Mouse (Mus musculus): Measurements from ENCODE around the gene Nubp2. TPM values are rescaled to one million over a fixed set of nuclear protein-coding genes. Genes with fewer than 3 reads are reported as not detected.
A peak's percentile ranks its signal among the peaks of the same experiment; 100 is the strongest.

Gene Nubp2
- polyA plus RNA-seq (2015; fragmentation: Nextera tagmentation; extraction: Ambion mirVana) = 68.2 and 75.3 TPM in 2 replicates

DNA sequence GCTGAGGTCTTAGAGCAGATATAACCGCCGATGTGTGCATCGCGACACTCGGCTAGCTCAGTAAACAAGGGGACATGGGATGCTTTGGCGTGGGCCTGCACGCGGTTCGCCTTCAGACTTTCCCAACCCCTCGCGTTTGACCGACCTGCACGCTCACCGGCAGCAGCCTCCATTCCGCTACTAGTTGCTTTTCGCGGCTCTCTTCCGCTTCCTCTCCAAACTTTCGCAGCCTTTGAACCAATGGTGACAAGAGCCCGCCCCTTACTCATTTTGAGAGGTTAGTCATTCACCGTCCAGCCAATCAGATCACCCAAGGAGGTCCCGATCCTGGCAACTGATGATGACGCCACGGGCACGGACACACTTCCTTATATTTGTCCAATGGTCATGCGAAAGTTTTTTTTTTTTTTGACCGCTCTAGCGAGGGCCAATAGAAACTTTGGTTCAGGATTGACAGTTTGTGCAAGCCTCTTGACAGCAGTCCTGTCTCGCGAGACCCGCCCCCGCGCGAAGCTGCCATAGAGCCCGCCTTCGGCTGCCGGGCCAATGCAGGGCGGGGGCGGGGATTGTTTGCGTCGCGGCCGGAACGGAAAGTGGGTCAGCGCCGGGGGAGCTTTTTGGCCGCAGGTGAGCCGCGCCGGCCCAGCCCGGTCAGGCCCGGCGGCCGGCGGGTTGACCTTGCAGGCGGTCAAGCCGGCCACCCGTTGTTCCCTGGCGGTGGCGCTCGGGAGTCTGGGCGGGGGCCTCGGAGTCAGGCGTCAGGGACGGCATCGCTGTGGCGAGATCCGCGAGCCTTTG, at the start of gene Nubp2, which contains the start of gene Spsb3:
Gene Nubp2, minus strand, starts transcription at position 216 of the 798 bp plus-strand sequence.
Gene Spsb3, plus strand, starts transcription at position 510 of the 798 bp plus-strand sequence.
- Histone ChIP-seq H3K27me3 (no peaks in the 10 kb centered on the region), H3K4me2 (replicated peaks) (peak within 1 kb of the TSS; percentile 92), H3K4me3 (replicated peaks) (peak within 1 kb of the TSS; percentile 87), H3K9ac (replicated peaks) (peak within 1 kb of the TSS; percentile 92), H3K4me1 (replicated peaks) (peaks cover 32% of the 10 kb centered on the region), H3K27ac (peak within 1 kb of the TSS; percentile 81), H3K9me3 (no peaks in the 10 kb centered on the region), H3K36me3 (peaks cover 50% of the 10 kb centered on the region)
- peak; percentile 97 for ATAC-seq
- under 1% methylated on average over 69 of the region's 69 CpGs for WGBS

DNA sequence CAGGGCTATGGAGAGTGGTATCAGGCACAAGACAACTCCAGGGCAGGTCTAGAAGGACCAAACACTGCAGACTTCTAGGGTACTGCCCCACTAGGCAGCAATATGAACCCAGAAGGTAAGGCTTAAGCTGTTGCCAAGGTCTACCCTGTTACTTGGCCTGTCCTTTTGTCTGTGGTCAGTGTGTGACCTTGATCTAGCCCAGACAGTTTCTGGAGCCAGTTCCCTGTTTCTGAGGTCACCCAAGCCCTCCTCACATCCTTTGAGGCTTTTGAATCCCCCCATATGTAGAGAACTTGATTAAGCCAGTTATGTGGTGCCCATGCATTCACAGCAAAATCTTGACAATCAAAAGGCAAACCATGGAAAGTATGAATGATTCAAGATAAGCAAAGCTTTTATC, 49.5 kb upstream of the Nubp2 start:
- Histone ChIP-seq H3K4me3 (replicated peaks) (peak overlapping the region; percentile 90), H3K4me2 (replicated peaks) (peak overlapping the region; percentile 75), H3K36me3 (peaks cover 15% of the 10 kb centered on the region), H3K9me3 (no peaks in the 10 kb centered on the region), H3K4me1 (replicated peaks) (peaks cover 34% of the 10 kb centered on the region), H3K27me3 (no peaks in the 10 kb centered on the region), H3K9ac (replicated peaks) (peak overlapping the region; percentile 93), H3K27ac (no peak overlapping the region)
- no peak for ATAC-seq

DNA sequence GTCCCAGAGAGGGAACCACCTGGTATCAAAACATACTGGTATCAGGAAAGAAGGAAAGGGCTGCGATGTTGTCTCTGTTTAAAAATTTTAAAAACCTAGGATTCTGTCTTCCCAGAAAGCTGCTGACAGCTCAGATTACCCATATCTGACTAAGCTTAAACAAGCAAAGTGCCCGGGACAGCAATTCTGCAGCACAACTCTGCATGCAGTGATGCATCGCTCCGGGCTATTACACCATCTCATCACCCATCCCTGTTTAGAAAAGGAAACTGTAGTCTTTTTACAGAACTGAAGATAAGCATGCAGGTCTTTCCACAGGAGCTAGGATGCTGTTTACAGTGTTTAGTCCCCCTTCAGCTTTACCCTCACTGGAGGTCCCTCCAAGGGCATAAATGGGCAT, 48.8 kb upstream of the Nubp2 start:
- no peak overlapping the region for H3K27ac ChIP-seq
- peaks cover 34% of the 10 kb centered on the region for H3K4me1 ChIP-seq (replicated peaks)
- peaks cover 14% of the 10 kb centered on the region for H3K36me3 ChIP-seq
- WGBS = 90% methylated on average over 4 of the region's 4 CpGs
- H3K9ac ChIP-seq (replicated peaks) = peak overlapping the region; percentile 93
- peak overlapping the region; percentile 90 for H3K4me3 ChIP-seq (replicated peaks)
- H3K27me3 ChIP-seq = no peaks in the 10 kb centered on the region
- no peak for ATAC-seq
- no peaks in the 10 kb centered on the region for H3K9me3 ChIP-seq
- peak overlapping the region; percentile 75 for H3K4me2 ChIP-seq (replicated peaks)

DNA sequence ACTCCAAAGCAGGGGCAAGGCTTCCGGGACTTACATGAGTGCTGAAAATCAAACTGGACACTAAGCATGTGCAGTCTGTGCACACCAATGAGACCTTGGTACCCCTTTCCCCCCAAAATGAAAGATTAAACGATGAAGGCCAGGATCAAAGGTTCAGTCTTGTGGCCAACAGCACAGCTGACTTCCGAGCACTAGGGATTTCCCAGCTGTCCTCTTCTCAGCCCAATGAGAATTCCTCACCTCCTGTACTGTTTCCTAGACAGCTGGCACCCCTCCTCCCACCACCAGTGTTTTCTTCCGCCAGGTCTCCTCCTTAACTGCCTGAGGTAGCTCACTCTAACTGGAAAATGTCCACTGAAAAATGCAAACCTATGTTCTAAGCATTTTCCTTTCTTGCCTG, 47.0 kb upstream of the Nubp2 start:
- Histone ChIP-seq H3K4me1 (replicated peaks) (peaks cover 34% of the 10 kb centered on the region), H3K4me2 (replicated peaks) (0 out of 2 replicates have a peak overlapping the region, but pooled peaks have one; percentile 3), H3K36me3 (peaks cover 21% of the 10 kb centered on the region), H3K27me3 (no peaks in the 10 kb centered on the region), H3K27ac (no peak overlapping the region), H3K9ac (replicated peaks) (peak overlapping the region; percentile 23; the same call in 1 of the 2 replicates), H3K4me3 (replicated peaks) (no peak overlapping the region), H3K9me3 (no peaks in the 10 kb centered on the region)
- ATAC-seq = no peak
- 80% methylated on average over 4 of the region's 4 CpGs for WGBS

DNA sequence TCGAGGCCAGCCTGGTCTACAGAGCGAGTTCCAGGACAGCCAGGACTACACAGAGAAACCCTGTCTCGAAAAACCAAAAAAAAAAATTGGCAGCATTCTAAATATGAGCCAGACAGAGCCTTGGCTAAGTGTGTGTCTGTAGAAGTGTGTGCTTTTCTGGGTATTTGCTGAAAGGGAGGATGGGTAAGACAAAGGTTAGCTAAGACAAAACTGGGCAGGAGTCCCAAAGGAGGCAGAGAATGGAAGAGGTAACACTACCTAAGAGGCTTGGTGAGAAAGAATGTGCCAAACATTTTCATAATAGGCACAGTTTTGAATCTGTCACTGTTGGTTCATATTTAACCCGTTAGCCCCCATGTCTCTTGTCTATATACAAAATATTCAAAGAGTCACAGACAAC, 46.3 kb upstream of the Nubp2 start:
- ATAC-seq = no peak
- H3K27me3 ChIP-seq = no peaks in the 10 kb centered on the region
- peaks cover 34% of the 10 kb centered on the region for H3K4me1 ChIP-seq (replicated peaks)
- H3K9me3 ChIP-seq = no peaks in the 10 kb centered on the region
- peaks cover 28% of the 10 kb centered on the region for H3K36me3 ChIP-seq
- H3K4me2 ChIP-seq (replicated peaks) = no peak overlapping the region
- no peak overlapping the region for H3K4me3 ChIP-seq (replicated peaks)
- WGBS = 96% methylated on average over 4 of the region's 4 CpGs
- H3K27ac ChIP-seq = no peak overlapping the region
- no peak overlapping the region for H3K9ac ChIP-seq (replicated peaks)

DNA sequence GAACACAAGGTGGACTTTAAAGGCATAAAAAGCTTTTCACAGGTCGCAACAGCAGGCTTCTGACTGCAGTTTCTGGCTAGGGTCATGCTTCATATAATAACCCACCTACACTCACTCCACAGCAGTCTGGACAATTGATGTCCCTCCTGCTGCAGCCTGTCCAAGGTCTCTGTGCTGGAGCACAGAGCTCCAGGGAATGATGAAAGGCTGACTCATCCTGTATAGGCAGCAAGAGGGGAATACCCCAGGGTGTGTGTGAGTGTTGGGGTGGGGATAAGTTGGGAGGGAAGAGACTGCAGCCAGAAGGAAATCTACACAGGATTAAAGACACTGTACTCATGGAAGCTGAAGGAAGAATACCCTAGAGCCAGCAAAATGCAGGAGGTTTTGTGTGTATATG, 43.4 kb upstream of the Nubp2 start:
- H3K9me3 ChIP-seq = no peaks in the 10 kb centered on the region
- no peak for ATAC-seq
- H3K27ac ChIP-seq = no peak overlapping the region
- no peak overlapping the region for H3K4me2 ChIP-seq (replicated peaks)
- H3K4me3 ChIP-seq (replicated peaks) = no peak overlapping the region
- H3K36me3 ChIP-seq = peaks cover 56% of the 10 kb centered on the region
- H3K4me1 ChIP-seq (replicated peaks) = peaks cover 17% of the 10 kb centered on the region
- WGBS = 100% methylated on average over 1 of the region's 1 CpGs
- H3K9ac ChIP-seq (replicated peaks) = no peak overlapping the region; the same call in 1 of the 2 replicates
- no peaks in the 10 kb centered on the region for H3K27me3 ChIP-seq

DNA sequence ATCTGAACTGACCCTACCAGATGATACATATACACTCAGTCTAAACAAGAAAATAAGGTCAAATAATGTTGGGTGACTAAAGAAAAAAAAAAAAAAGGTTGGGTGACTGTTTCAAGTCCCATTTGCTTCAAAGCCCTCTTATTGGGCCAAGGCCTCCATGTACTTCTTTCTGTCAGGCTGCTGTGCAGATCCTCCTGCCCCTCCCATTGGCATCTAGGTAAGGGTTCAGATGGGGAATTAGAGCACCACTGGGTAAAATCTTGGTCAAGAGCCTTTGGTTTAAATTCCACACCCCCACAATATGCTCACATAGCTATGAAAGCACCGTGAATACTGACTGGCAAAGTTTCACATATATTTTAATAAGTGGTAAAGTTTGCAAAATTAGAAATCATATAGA, 37.1 kb upstream of the Nubp2 start:
- Histone ChIP-seq H3K36me3 (peaks cover 97% of the 10 kb centered on the region), H3K27ac (no peak overlapping the region), H3K9ac (replicated peaks) (no peak overlapping the region), H3K4me3 (replicated peaks) (no peak overlapping the region), H3K4me2 (replicated peaks) (no peak overlapping the region), H3K4me1 (replicated peaks) (no peaks in the 10 kb centered on the region), H3K27me3 (no peaks in the 10 kb centered on the region), H3K9me3 (no peaks in the 10 kb centered on the region)
- no peak for ATAC-seq
- WGBS = 100% methylated on average over 1 of the region's 1 CpGs

DNA sequence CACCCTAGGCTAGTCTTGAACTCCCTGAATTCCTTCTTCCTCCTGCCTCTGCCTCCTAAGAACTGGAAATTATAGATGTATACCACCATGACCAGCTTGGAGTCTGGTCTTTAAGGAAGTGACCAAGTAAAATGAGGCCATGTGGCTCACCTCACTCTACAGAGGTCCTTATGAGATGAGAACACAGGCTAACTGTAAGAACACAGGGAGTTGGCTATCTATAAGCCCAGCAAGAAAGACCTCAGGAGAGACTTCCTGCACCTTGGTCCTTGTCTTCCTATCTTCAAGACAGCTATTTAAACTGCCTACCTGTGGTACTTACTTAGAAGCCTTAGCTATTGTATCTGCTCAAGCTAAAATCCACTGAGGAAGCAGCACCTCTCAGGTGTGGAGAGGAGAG, 27.8 kb upstream of the Nubp2 start:
- no peaks in the 10 kb centered on the region for H3K4me1 ChIP-seq (replicated peaks)
- ATAC-seq = no peak
- no peak overlapping the region for H3K4me3 ChIP-seq (replicated peaks)
- no peaks in the 10 kb centered on the region for H3K27me3 ChIP-seq
- H3K36me3 ChIP-seq = peaks cover 98% of the 10 kb centered on the region
- no peak overlapping the region for H3K27ac ChIP-seq
- no peak overlapping the region for H3K4me2 ChIP-seq (replicated peaks)
- H3K9me3 ChIP-seq = no peaks in the 10 kb centered on the region
- no peak overlapping the region for H3K9ac ChIP-seq (replicated peaks)

DNA sequence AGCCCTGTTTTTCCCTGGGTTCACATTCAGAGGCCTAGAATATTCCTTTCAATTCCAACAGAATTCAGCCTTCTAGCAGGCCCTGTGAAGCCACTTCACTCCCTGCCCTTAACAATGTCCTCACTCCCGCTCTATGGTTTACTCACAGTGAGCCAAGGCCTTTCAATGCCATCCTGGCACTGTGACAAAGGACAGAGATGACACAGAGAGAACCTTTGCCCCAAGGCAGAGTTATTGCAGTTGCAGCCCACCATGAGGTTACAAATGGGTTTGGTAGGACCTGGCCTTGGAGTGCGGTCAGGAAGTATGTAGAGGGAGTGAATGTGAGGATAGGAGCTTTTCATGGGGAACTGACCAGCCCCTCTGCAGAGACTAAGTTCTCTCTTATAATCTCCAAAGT, 21.4 kb upstream of the Nubp2 start:
- no peaks in the 10 kb centered on the region for H3K9me3 ChIP-seq
- no peak for ATAC-seq
- no peak overlapping the region for H3K4me3 ChIP-seq (replicated peaks)
- peaks cover 100% of the 10 kb centered on the region for H3K36me3 ChIP-seq
- H3K9ac ChIP-seq (replicated peaks) = no peak overlapping the region
- H3K27ac ChIP-seq = no peak overlapping the region
- no peaks in the 10 kb centered on the region for H3K4me1 ChIP-seq (replicated peaks)
- 93% methylated on average over 2 of the region's 2 CpGs for WGBS
- H3K27me3 ChIP-seq = no peaks in the 10 kb centered on the region
- no peak overlapping the region for H3K4me2 ChIP-seq (replicated peaks)

DNA sequence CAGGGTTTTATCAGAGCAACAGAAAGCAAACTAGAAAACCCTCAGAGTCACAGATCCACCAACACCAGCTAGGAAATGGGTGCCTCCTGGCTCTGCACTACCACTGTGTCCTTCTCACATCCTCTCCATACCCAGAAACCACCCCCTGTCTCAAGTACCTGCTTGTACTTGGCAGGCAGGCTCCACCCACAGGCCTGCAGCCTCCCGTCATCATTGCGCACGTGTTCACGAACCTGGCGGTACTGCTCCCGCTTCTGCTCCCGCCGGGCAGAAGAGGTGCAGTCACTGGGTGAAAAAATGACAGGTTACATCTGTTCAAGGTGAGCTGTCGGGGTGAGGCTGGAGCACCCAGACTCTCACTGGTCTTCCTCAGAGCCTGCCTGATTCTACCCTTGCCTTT, 17.6 kb upstream of the Nubp2 start:
- 92% methylated on average over 9 of the region's 9 CpGs for WGBS
- H3K27me3 ChIP-seq = no peaks in the 10 kb centered on the region
- H3K4me3 ChIP-seq (replicated peaks) = no peak overlapping the region
- no peak overlapping the region for H3K4me2 ChIP-seq (replicated peaks)
- H3K9me3 ChIP-seq = no peaks in the 10 kb centered on the region
- H3K36me3 ChIP-seq = peaks cover 100% of the 10 kb centered on the region
- no peaks in the 10 kb centered on the region for H3K4me1 ChIP-seq (replicated peaks)
- no peak for ATAC-seq
- no peak overlapping the region for H3K9ac ChIP-seq (replicated peaks)
- no peak overlapping the region for H3K27ac ChIP-seq

DNA sequence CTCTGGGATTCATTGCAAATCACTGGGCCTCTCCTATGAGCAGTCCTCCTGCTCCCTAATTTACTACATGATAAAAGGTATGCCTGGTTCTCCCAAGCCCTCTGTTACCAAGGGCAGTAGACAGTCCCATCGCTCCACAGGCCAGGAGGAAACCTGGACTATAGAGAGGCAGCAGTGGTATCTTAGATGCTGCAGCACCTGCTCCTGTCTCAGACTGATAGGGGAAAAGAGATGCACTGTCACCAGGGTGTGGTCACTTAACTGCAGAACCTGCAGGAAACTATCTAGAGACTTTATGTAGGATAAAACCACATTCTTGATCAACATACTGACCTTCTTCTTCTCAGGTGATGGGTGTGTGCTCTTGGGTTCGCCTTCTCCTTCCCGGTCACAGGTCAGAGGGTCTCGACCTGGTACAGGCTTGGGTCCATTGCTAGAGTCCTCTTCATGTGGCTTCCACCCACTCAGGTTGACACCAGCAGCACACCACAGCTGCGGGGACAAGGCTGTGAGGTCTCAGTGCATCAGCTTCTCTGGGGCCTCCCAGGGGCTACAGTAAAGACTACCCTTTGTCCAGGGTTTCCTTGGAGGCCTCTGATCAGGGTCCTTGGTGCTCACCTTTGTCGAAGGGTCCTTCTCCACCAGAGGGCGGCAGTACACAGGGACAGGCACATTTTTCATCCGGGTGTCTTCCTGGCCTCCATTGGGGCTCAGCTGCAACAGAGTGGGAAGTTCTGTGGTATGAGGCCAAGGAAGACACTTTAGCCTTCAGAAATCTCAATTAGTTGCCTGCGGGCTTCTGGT, 16.7 kb upstream of the Nubp2 start:
- 72% methylated on average over 9 of the region's 9 CpGs for WGBS
- no peaks in the 10 kb centered on the region for H3K9me3 ChIP-seq
- peaks cover 7% of the 10 kb centered on the region for H3K4me1 ChIP-seq (replicated peaks)
- H3K27ac ChIP-seq = no peak overlapping the region
- H3K27me3 ChIP-seq = no peaks in the 10 kb centered on the region
- H3K4me3 ChIP-seq (replicated peaks) = no peak overlapping the region
- ATAC-seq = no peak
- peaks cover 100% of the 10 kb centered on the region for H3K36me3 ChIP-seq
- H3K9ac ChIP-seq (replicated peaks) = no peak overlapping the region
- H3K4me2 ChIP-seq (replicated peaks) = no peak overlapping the region

DNA sequence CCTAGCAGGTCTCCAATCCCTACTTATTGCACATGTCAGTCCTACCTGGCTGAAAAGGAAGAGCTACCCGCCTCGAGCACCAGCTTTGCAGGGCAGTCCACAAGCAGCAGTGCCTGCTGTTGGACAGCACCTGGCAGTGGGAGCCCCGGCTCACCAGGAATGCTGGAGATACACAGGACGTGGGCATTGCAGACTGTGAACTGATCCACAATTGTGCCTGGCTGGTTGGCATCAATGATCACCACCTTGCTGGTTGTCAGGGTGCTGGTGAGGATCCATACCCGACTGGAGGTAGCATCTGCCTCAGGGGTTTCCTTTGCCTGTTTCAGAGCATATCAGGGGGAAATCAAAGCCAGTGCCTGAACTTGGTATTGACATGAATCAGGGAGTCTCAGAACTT, 16.0 kb upstream of the Nubp2 start:
- peaks cover 99% of the 10 kb centered on the region for H3K36me3 ChIP-seq
- no peaks in the 10 kb centered on the region for H3K27me3 ChIP-seq
- H3K4me1 ChIP-seq (replicated peaks) = peaks cover 14% of the 10 kb centered on the region
- no peaks in the 10 kb centered on the region for H3K9me3 ChIP-seq
- no peak overlapping the region for H3K4me3 ChIP-seq (replicated peaks)
- no peak for ATAC-seq
- no peak overlapping the region for H3K27ac ChIP-seq
- H3K4me2 ChIP-seq (replicated peaks) = no peak overlapping the region
- WGBS = 92% methylated on average over 5 of the region's 5 CpGs
- H3K9ac ChIP-seq (replicated peaks) = no peak overlapping the region

All from midbrain, embryonic 13.5 days (tissue).